Mouse (Mus musculus) liver, postnatal 0 days (tissue): Measurements from ENCODE around the gene Mterf4.

Experiments used
- CTCF ChIP-seq: sonication (generic); IDR thresholded peaks from 2 replicates; pipeline ENCODE4 v1.5.1; 2016; ENCODE audit warnings: antibody characterized with exemption, low read depth
- EP300 ChIP-seq: IDR thresholded peaks from 2 replicates; pipeline ENCODE4 v1.6.1; 2016; ENCODE audit warnings: antibody characterized with exemption, low read depth, mild to moderate bottlenecking

GRCm38 (mm10) chr1:93292006-93292405, 13.7 kb downstream of the Mterf4 start:
- TF ChIP-seq CTCF, result no peak
- TF ChIP-seq EP300, result no peak
